Mouse (Mus musculus) limb, embryonic 11.5 days (tissue): Measurements from ENCODE around the gene Lpcat4. TPM values are rescaled to one million over a fixed set of nuclear protein-coding genes. Genes with fewer than 3 reads are reported as not detected.
A peak's percentile ranks its signal among the peaks of the same experiment; 100 is the strongest.
"Not testable (repeated sequence)": the region's sequence is repeated elsewhere in the genome, so short reads cannot be mapped to it uniquely, and the experiment has no call there.

Experiments used
- ATAC-seq: fragments of 200-750 bp; cut with Nextera tagmentation; 2 replicates; pipeline ENCODE4 v1.8.0; 2017; ENCODE audit warnings: low read depth; ENCODE audit not compliant: insufficient number of reproducible peaks, low FRiP score, low TSS enrichment
- DNase-seq: peaks from one replicate; pipeline ENCODE4 v3.0.0-alpha.2; 2015; ENCODE audit warnings: low spot score
- H3K27ac ChIP-seq: fragments of 300-500 bp; sonication (generic); replicated peaks from 2 replicates; pipeline ENCODE4 v1.5.1; 2014; ENCODE audit warnings: low read depth, mild to moderate bottlenecking, low read length
- H3K27me3 ChIP-seq: fragments of 300-500 bp; sonication (generic); 2 replicates; pipeline ENCODE4 v1.6.1; 2014; ENCODE audit warnings: mild to moderate bottlenecking, low read length, mixed read lengths; ENCODE audit not compliant: control insufficient read depth, insufficient read depth
- H3K36me3 ChIP-seq: fragments of 300-500 bp; sonication (generic); 2 replicates; pipeline ENCODE4 v1.6.1; 2014; ENCODE audit warnings: mild to moderate bottlenecking, low read length, moderate library complexity, mixed read lengths; ENCODE audit not compliant: control insufficient read depth, insufficient read depth
- H3K4me1 ChIP-seq: fragments of 300-500 bp; sonication (generic); 2 replicates; pipeline ENCODE4 v1.6.1; 2014; ENCODE audit warnings: low read length, mixed read lengths; ENCODE audit not compliant: control insufficient read depth, insufficient read depth
- H3K4me2 ChIP-seq: fragments of 300-500 bp; sonication (generic); 2 replicates; pipeline ENCODE4 v1.6.1; 2014; ENCODE audit warnings: low read depth, mild to moderate bottlenecking, moderate library complexity; ENCODE audit not compliant: severe bottlenecking
- H3K4me3 ChIP-seq: fragments of 300-500 bp; sonication (generic); 2 replicates; pipeline ENCODE4 v1.5.1; 2014; ENCODE audit warnings: low read depth, low read length
- H3K9ac ChIP-seq: fragments of 300-500 bp; sonication (generic); 2 replicates; pipeline ENCODE4 v1.6.1; 2014; ENCODE audit warnings: mild to moderate bottlenecking, low read length
- H3K9me3 ChIP-seq: fragments of 300-500 bp; sonication (generic); 2 replicates; pipeline ENCODE4 v1.6.1; 2016; ENCODE audit warnings: low read length; ENCODE audit not compliant: control insufficient read depth
- WGBS: fragments of 180-500 bp; shearing (Covaris S2); extraction: QIAGEN DNeasy Blood & Tissue Kit; methylation state at CpG from one replicate; pipeline ENCODE4 v1.1.7; 2014; 5-methylcytosine and 5-hydroxymethylcytosine counted together
- polyA plus RNA-seq: library from polyadenylated mRNA; unstranded; fragments of >200 nt; fragmentation: Nextera tagmentation; extraction: Ambion mirVana; gene quantifications from 2 replicates; pipeline ENCODE4 v1.2.1, GENCODE M21; 2014

Lpcat4 gene
- polyA plus RNA-seq, 1 experiment from 2014 or later: 14.2 TPM

GRCm38 (mm10) chr2:112282846-112283245, 43.6 kb downstream of the Lpcat4 start:
- DNase-seq: no peak
- ATAC-seq: no peak
- no peaks in the 10 kb centered on the region for H3K9me3 ChIP-seq
- H3K4me2 ChIP-seq: no peak overlapping the region
- no peaks in the 10 kb centered on the region for H3K27me3 ChIP-seq
- H3K9ac ChIP-seq: no peak overlapping the region
- peaks cover 3% of the 10 kb centered on the region; the same call in 1 of the 2 replicates for H3K4me1 ChIP-seq
- WGBS: 90% methylated on average over 1 of the region's 1 CpGs
- H3K4me3 ChIP-seq: no peak overlapping the region
- H3K27ac ChIP-seq: no peak overlapping the region
- no peaks in the 10 kb centered on the region for H3K36me3 ChIP-seq

- DNase-seq (peak; percentile 49), ATAC-seq (peak; percentile 75; the same call in 1 of the 2 replicates)
- Histone ChIP-seq H3K4me3 (peak overlapping the region; percentile 36), H3K9me3 (no peaks in the 10 kb centered on the region), H3K9ac (peak overlapping the region; percentile 63; the same call in 1 of the 2 replicates), H3K4me1 (peaks cover 3% of the 10 kb centered on the region; the same call in 1 of the 2 replicates), H3K27me3 (no peaks in the 10 kb centered on the region), H3K36me3 (no peaks in the 10 kb centered on the region), H3K27ac (no peak overlapping the region), H3K4me2 (peak overlapping the region; percentile 74)
- 3% methylated on average over 21 of the region's 21 CpGs for WGBS
Measured at GRCm38 (mm10) chr2:112284363-112285030, 45.2 kb downstream of the Lpcat4 start.

GRCm38 (mm10) chr2:112285031-112285390, 45.7 kb downstream of the Lpcat4 start:
- Histone ChIP-seq H3K4me2 (peak overlapping the region; percentile 74), H3K9ac (no peak overlapping the region), H3K4me1 (peaks cover 3% of the 10 kb centered on the region; the same call in 1 of the 2 replicates), H3K4me3 (peak overlapping the region; percentile 36), H3K27me3 (no peaks in the 10 kb centered on the region), H3K36me3 (no peaks in the 10 kb centered on the region), H3K27ac (no peak overlapping the region), H3K9me3 (no peaks in the 10 kb centered on the region)
- no peak for DNase-seq
- ATAC-seq: no peak
- WGBS: 64% methylated on average over 6 of the region's 6 CpGs

- WGBS: 93% methylated on average over 1 of the region's 1 CpGs
- not testable (repeated sequence) for H3K4me2 ChIP-seq, H3K9ac ChIP-seq, DNase-seq, H3K27ac ChIP-seq, H3K9me3 ChIP-seq, ATAC-seq, H3K4me1 ChIP-seq, H3K27me3 ChIP-seq, H3K36me3 ChIP-seq, H3K4me3 ChIP-seq
Measured at GRCm38 (mm10) chr2:112286062-112286461, 46.8 kb downstream of the Lpcat4 start.

GRCm38 (mm10) chr2:112287059-112287458, 47.8 kb downstream of the Lpcat4 start:
- no peaks in the 10 kb centered on the region for H3K36me3 ChIP-seq
- WGBS: 76% methylated on average over 4 of the region's 4 CpGs
- no peak for ATAC-seq
- no peaks in the 10 kb centered on the region for H3K27me3 ChIP-seq
- no peaks in the 10 kb centered on the region for H3K9me3 ChIP-seq
- no peak overlapping the region for H3K4me3 ChIP-seq
- H3K9ac ChIP-seq: no peak overlapping the region
- H3K4me1 ChIP-seq: peaks cover 3% of the 10 kb centered on the region; the same call in 1 of the 2 replicates
- DNase-seq: no peak
- H3K27ac ChIP-seq: no peak overlapping the region
- H3K4me2 ChIP-seq: no peak overlapping the region

- Histone ChIP-seq H3K4me3 (no peak overlapping the region), H3K36me3 (no peaks in the 10 kb centered on the region), H3K9me3 (no peaks in the 10 kb centered on the region), H3K27me3 (no peaks in the 10 kb centered on the region), H3K4me1 (no peaks in the 10 kb centered on the region), H3K9ac (no peak overlapping the region), H3K27ac (no peak overlapping the region), H3K4me2 (no peak overlapping the region)
- no peak for ATAC-seq
- 91% methylated on average over 3 of the region's 3 CpGs for WGBS
- DNase-seq: no peak
Measured at GRCm38 (mm10) chr2:112289507-112289906, 50.2 kb downstream of the Lpcat4 start.

GRCm38 (mm10) chr2:112292823-112293222, 53.6 kb downstream of the Lpcat4 start:
- no peaks in the 10 kb centered on the region for H3K27me3 ChIP-seq
- no peak for DNase-seq
- no peak overlapping the region for H3K9ac ChIP-seq
- H3K36me3 ChIP-seq: no peaks in the 10 kb centered on the region
- H3K4me1 ChIP-seq: no peaks in the 10 kb centered on the region
- no peak overlapping the region for H3K4me2 ChIP-seq
- H3K27ac ChIP-seq: no peak overlapping the region
- H3K9me3 ChIP-seq: no peaks in the 10 kb centered on the region
- WGBS: 91% methylated on average over 2 of the region's 2 CpGs
- H3K4me3 ChIP-seq: no peak overlapping the region
- ATAC-seq: no peak

- no peaks in the 10 kb centered on the region for H3K4me1 ChIP-seq
Measured at GRCm38 (mm10) chr2:112296211-112296610, 56.9 kb downstream of the Lpcat4 start.

More at GRCm38 (mm10) chr2:112296211-112296610, 56.9 kb downstream of the Lpcat4 start:
- 90% methylated on average over 3 of the region's 3 CpGs for WGBS
- ATAC-seq (no peak), DNase-seq (no peak)
- Histone ChIP-seq H3K36me3 (no peaks in the 10 kb centered on the region), H3K9ac (no peak overlapping the region), H3K9me3 (no peaks in the 10 kb centered on the region), H3K27me3 (no peaks in the 10 kb centered on the region), H3K27ac (no peak overlapping the region), H3K4me3 (no peak overlapping the region), H3K4me2 (no peak overlapping the region)
